Mouse (Mus musculus): ENCODE measurements around the gene Memo1. TPM values are rescaled to one million over a fixed set of nuclear protein-coding genes. Genes with fewer than 3 reads are reported as not detected.

Gene Memo1
- total and polyA plus RNA-seq, 3 experiments, result 47.7 to 133 (median 76.4) TPM

- Histone ChIP-seq H3K27me3 (replicated peaks) (no peaks in the 10 kb centered on the region), H3K27ac (ENCODE audit: insufficient read depth, low read depth) (no peak within 1 kb of the TSS), H3K9me3 (replicated peaks; ENCODE audit: low read length) (no peaks in the 10 kb centered on the region), H3K79me2 (replicated peaks; ENCODE audit: control insufficient read depth, extremely low read depth, insufficient read depth, poor library complexity, severe bottlenecking) (no peaks in the 10 kb centered on the region), H3K9ac (ENCODE audit: insufficient read depth, low read depth) (no peak within 1 kb of the TSS), H3K4me2 (ENCODE audit: insufficient read depth, low read depth, poor library complexity, severe bottlenecking) (no peak within 1 kb of the TSS), H3K4me3 (replicated peaks in 1 of 3; ENCODE audit: low read depth in 2 of 3, low read length in 2 of 3, poor library complexity in 1 of 3) (no peak within 1 kb of the TSS), H3K4me1 (ENCODE audit: control insufficient read depth in 1 of 2, insufficient read depth in 2 of 2) (no peaks in the 10 kb centered on the region), H3K36me3 (replicated peaks in 1 of 2; ENCODE audit: control insufficient read depth in 1 of 2, insufficient read depth in 1 of 2, low read length in 1 of 2) (no peaks in the 10 kb centered on the region)
- dilution Hi-C loops (cut with MboI; ENCODE audit: extremely low pct_ligation_motif_present, extremely low pct_unique_long_range_greater_than_20kb, low sequenced_read_pairs) (no loop called here), in situ Hi-C loops (cut with MboI; ENCODE audit: low pct_ligation_motif_present, low pct_unique_long_range_greater_than_20kb, low sequenced_read_pairs) (loop anchor here (25.0 kb wide), 1 partner anchor 312 kb away; no protein-coding TSS in a partner anchor)
- TF ChIP-seq ZKSCAN1 (IDR thresholded peaks at IDR 0.05; ENCODE audit: borderline replicate concordance, low read depth, low read length) (no peak), GABPA (IDR thresholded peaks at IDR 0.05; ENCODE audit: insufficient replicate concordance, low read depth, low read length) (no peak), MEF2A (IDR thresholded peaks at IDR 0.05; ENCODE audit: borderline replicate concordance, low read depth, low read length) (no peak), POLR2AphosphoS2 (IDR thresholded peaks at IDR 0.05; ENCODE audit: low read depth, low read length) (no peak), NRF1 (IDR thresholded peaks at IDR 0.05; ENCODE audit: low read depth, low read length) (no peak), MYC (IDR thresholded peaks at IDR 0.05; ENCODE audit: low read depth, low read length) (no peak), MAFK (IDR thresholded peaks at IDR 0.05; ENCODE audit: insufficient replicate concordance, low read length) (no peak), CHD1 (IDR thresholded peaks at IDR 0.05; ENCODE audit: low read depth, low read length) (no peak), RAD21 (IDR thresholded peaks at IDR 0.05; ENCODE audit: low read depth, low read length) (no peak), MAX (IDR thresholded peaks at IDR 0.05; ENCODE audit: low read length) (no peak), POLR2A (IDR thresholded peaks at IDR 0.05; ENCODE audit: low read depth, low read length) (no peak), TBP (conservative IDR thresholded peaks at IDR 0.05; ENCODE audit: low read depth, low read length) (no peak), JUND (conservative IDR thresholded peaks at IDR 0.05; ENCODE audit: low read depth, low read length) (no peak), UBTF (IDR thresholded peaks at IDR 0.05; ENCODE audit: low read depth, low read length) (no peak)
- no peak for DNase-seq (ENCODE audit: extremely low read depth)
These were observed 28.5 kb upstream of the Memo1 start, which contains the start of gene Dpy30 for GRCm38 (mm10) chr17:74323844-74324243. Gene Dpy30 (minus strand): TSS chr17:74323944.

DNA sequence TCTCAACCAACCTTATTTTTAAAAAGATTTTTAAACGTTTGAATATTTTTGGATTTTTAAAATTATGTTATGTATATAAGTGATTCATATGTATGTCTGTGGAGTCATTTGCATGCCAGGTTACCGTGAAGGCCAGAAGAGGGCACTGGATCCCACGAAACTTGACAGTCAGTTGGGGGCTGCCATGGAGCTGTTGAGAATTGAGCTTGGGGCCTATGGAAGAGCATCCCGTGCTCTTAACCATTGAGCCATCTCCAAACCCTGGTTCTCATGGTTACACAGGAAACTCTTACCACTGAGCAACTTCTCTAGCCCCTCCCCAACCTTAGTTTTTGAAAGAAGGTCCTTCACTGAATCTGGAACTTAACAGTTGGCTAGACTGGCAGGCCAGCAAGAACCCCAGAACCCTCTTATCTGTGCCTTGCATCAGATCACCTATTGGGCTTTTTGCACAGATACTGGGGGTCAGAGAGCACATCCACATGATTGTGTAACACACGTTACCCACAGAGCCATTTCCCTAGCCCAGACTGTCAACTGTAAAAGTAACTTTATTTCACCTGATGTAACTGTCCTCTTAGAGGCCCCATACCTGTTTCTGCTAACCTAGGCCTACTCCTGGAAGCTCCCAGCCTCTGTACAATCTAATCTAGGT lies 27.2 kb upstream of the Memo1 start:
- H3K36me3 ChIP-seq (replicated peaks in 1 of 2; ENCODE audit: control insufficient read depth in 1 of 2, insufficient read depth in 1 of 2, low read length in 1 of 2), result no peaks in the 10 kb centered on the region
- H3K4me1 ChIP-seq (ENCODE audit: control insufficient read depth in 1 of 2, insufficient read depth in 2 of 2), result no peaks in the 10 kb centered on the region
- no peak overlapping the region for H3K4me2 ChIP-seq (ENCODE audit: insufficient read depth, low read depth, poor library complexity, severe bottlenecking)
- H3K4me3 ChIP-seq (replicated peaks in 1 of 3; ENCODE audit: low read depth in 2 of 3, low read length in 2 of 3, poor library complexity in 1 of 3), result no peak overlapping the region
- dilution Hi-C loops (cut with MboI; ENCODE audit: extremely low pct_ligation_motif_present, extremely low pct_unique_long_range_greater_than_20kb, low sequenced_read_pairs) (no loop called here), in situ Hi-C loops (cut with MboI; ENCODE audit: low pct_ligation_motif_present, low pct_unique_long_range_greater_than_20kb, low sequenced_read_pairs) (loop anchor here (25.0 kb wide), 1 partner anchor 310 kb away; no protein-coding TSS in a partner anchor)
- TF ChIP-seq CHD1 (IDR thresholded peaks at IDR 0.05; ENCODE audit: low read depth, low read length) (no peak), PAX5 (IDR thresholded peaks at IDR 0.05; ENCODE audit: low read length) (no peak), POLR2A (IDR thresholded peaks at IDR 0.05; ENCODE audit: low read depth, low read length) (no peak), CTCF (conservative IDR thresholded peaks at IDR 0.05 in 1 of 2, IDR thresholded peaks at IDR 0.05 in 1 of 2; ENCODE audit: low read depth in 2 of 2, low read length in 2 of 2) (peak in 1 of 2 experiments; percentile 55; a peak in 2 of 4 replicates), EP300 (IDR thresholded peaks at IDR 0.05; ENCODE audit: low read length) (no peak), ZC3H11A (IDR thresholded peaks at IDR 0.05; ENCODE audit: low read depth, low read length) (no peak), RAD21 (IDR thresholded peaks at IDR 0.05; ENCODE audit: low read depth, low read length) (peak; percentile 54), SMC3 (IDR thresholded peaks at IDR 0.05; ENCODE audit: low read depth, low read length) (peak; percentile 7; the same call in 1 of the 2 replicates), USF1 (IDR thresholded peaks at IDR 0.05; ENCODE audit: low read depth, low read length) (no peak), MYC (IDR thresholded peaks at IDR 0.05; ENCODE audit: low read depth, low read length) (no peak), E2F4 (IDR thresholded peaks at IDR 0.05; ENCODE audit: insufficient replicate concordance, low read depth, low read length) (no peak), JUND (conservative IDR thresholded peaks at IDR 0.05; ENCODE audit: low read depth, low read length) (no peak), MXI1 (IDR thresholded peaks at IDR 0.05; ENCODE audit: low read depth, low read length) (no peak), ZNF384 (IDR thresholded peaks at IDR 0.05; ENCODE audit: low read depth, low read length) (no peak), MAZ (IDR thresholded peaks at IDR 0.05; ENCODE audit: low read depth, low read length) (peak; percentile 57; the same call in 1 of the 2 replicates)
- DNase-seq (ENCODE audit: extremely low read depth), result no peak
- H3K79me2 ChIP-seq (replicated peaks; ENCODE audit: control insufficient read depth, extremely low read depth, insufficient read depth, poor library complexity, severe bottlenecking), result no peaks in the 10 kb centered on the region
- H3K27me3 ChIP-seq (replicated peaks), result no peaks in the 10 kb centered on the region
- H3K9ac ChIP-seq (ENCODE audit: insufficient read depth, low read depth), result no peak overlapping the region
- no peak overlapping the region for H3K27ac ChIP-seq (ENCODE audit: insufficient read depth, low read depth)
- H3K9me3 ChIP-seq (replicated peaks; ENCODE audit: low read length), result no peaks in the 10 kb centered on the region

All from CH12.LX (cell line).